Mouse (Mus musculus): ENCODE measurements at regions not wholly inside any gene's neighbourhood (a gene's known extent, or its start where the extent isn't known, plus 50 kb on each side); places are given as distances from the start of the nearest gene placed in this dataset.

DNA sequence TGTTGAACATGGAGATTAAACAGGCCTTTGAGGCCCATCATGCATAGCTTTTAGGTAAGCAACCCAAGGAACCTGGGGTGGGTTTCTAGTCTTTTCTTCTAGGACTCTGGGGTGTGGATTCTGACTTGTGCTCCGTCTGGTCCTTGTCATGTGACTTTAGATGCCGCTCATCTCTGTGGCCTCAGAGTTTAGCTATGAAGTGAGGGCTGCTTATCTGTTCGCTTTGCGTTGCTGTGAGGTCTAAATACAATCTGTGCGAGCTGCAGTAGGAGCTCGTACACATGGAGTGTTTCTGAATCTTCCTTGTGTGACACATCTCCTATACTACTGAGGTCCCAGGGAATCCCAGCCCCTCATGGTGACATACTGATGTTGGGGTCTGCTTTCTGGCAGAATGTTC lies 67.8 kb upstream of the Zfp831 start:
- TF ChIP-seq POLR2A (IDR thresholded peaks at IDR 0.05; ENCODE audit: borderline replicate concordance, extremely low read depth, insufficient read depth, insufficient read length, poor library complexity, severe bottlenecking) = no peak
- TF ChIP-seq CTCF (IDR thresholded peaks at IDR 0.05; ENCODE audit: borderline replicate concordance, extremely low read depth, insufficient read depth, insufficient read length) = no peak

All from brain, embryonic 14.5 days (tissue).